Mouse (Mus musculus) neural tube, embryonic 15.5 days (tissue): ENCODE results near the gene Pdcd1lg2. TPM values are rescaled to one million over a fixed set of nuclear protein-coding genes. Genes with fewer than 3 reads are reported as not detected.

Source experiments
- ATAC-seq: fragments of 200-750 bp; cut with Nextera tagmentation; 2 replicates; pipeline ENCODE4 v1.8.0; 2017; ENCODE audit warnings: mild to moderate bottlenecking, moderate TSS enrichment, moderate library complexity; ENCODE audit not compliant: low FRiP score
- H3K27ac ChIP-seq: fragments of 300-500 bp; sonication (generic); replicated peaks from 2 replicates; pipeline ENCODE4 v1.5.1; 2015; ENCODE audit warnings: mild to moderate bottlenecking, inconsistent platforms
- H3K27me3 ChIP-seq: fragments of 300-500 bp; sonication (generic); replicated peaks from 2 replicates; pipeline ENCODE4 v1.6.1; 2015; ENCODE audit warnings: inconsistent platforms
- H3K36me3 ChIP-seq: fragments of 300-500 bp; sonication (generic); 2 replicates; pipeline ENCODE4 v1.6.1; 2015; ENCODE audit warnings: inconsistent platforms
- H3K4me1 ChIP-seq: fragments of 300-500 bp; sonication (generic); 2 replicates; pipeline ENCODE4 v1.6.1; 2015; ENCODE audit warnings: inconsistent platforms
- H3K4me2 ChIP-seq: fragments of 300-500 bp; sonication (generic); 2 replicates; pipeline ENCODE4 v1.6.1; 2015; ENCODE audit warnings: inconsistent platforms, mild to moderate bottlenecking, moderate library complexity
- H3K4me3 ChIP-seq: fragments of 300-500 bp; sonication (generic); replicated peaks from 2 replicates; pipeline ENCODE4 v1.5.1; 2015; ENCODE audit warnings: mild to moderate bottlenecking, inconsistent platforms
- H3K9ac ChIP-seq: fragments of 300-500 bp; sonication (generic); replicated peaks from 2 replicates; pipeline ENCODE4 v1.6.1; 2015; ENCODE audit warnings: mild to moderate bottlenecking, inconsistent platforms
- H3K9me3 ChIP-seq: fragments of 300-500 bp; sonication (generic); replicated peaks from 2 replicates; pipeline ENCODE4 v1.6.1; 2016; ENCODE audit warnings: inconsistent platforms
- WGBS: fragments of 180-500 bp; shearing (Covaris S2); methylation state at CpG from one replicate; pipeline ENCODE4 v1.1.7; 2015; ENCODE audit warnings: mixed read lengths; 5-methylcytosine and 5-hydroxymethylcytosine counted together
- polyA plus RNA-seq: library from polyadenylated mRNA; unstranded; fragments of >200 nt; fragmentation: Nextera tagmentation; extraction: Ambion mirVana; gene quantifications from 2 replicates; pipeline ENCODE4 v1.2.1, GENCODE M21; 2015

Gene Pdcd1lg2
- polyA plus RNA-seq, 1 experiment from 2014 or later, result 0.09 TPM

GRCm38 (mm10) chr19:29422013-29422645 is 11.4 kb downstream of the Pdcd1lg2 start:
- no peaks in the 10 kb centered on the region for H3K9me3 ChIP-seq
- WGBS, result 83% methylated on average over 16 of the region's 16 CpGs
- no peaks in the 10 kb centered on the region for H3K4me1 ChIP-seq

GRCm38 (mm10) chr19:29422796-29423195 is 12.1 kb downstream of the Pdcd1lg2 start:
- Histone ChIP-seq H3K27ac (no peak overlapping the region), H3K9ac (no peak overlapping the region), H3K4me3 (no peak overlapping the region), H3K4me2 (no peak overlapping the region), H3K27me3 (no peaks in the 10 kb centered on the region), H3K9me3 (no peaks in the 10 kb centered on the region), H3K36me3 (no peaks in the 10 kb centered on the region), H3K4me1 (no peaks in the 10 kb centered on the region)
- ATAC-seq, result no peak
- WGBS, result 78% methylated on average over 7 of the region's 7 CpGs

More at GRCm38 (mm10) chr19:29422013-29422645, 11.4 kb downstream of the Pdcd1lg2 start:
- Histone ChIP-seq H3K36me3 (no peaks in the 10 kb centered on the region), H3K27ac (no peak overlapping the region), H3K27me3 (no peaks in the 10 kb centered on the region), H3K4me3 (no peak overlapping the region), H3K9ac (no peak overlapping the region), H3K4me2 (no peak overlapping the region)
- no peak for ATAC-seq

GRCm38 (mm10) chr19:29430516-29430915 is 19.8 kb downstream of the Pdcd1lg2 start:
- Histone ChIP-seq H3K27ac (no peak overlapping the region), H3K27me3 (no peaks in the 10 kb centered on the region), H3K9ac (no peak overlapping the region), H3K36me3 (no peaks in the 10 kb centered on the region), H3K9me3 (no peaks in the 10 kb centered on the region), H3K4me1 (no peaks in the 10 kb centered on the region), H3K4me3 (no peak overlapping the region), H3K4me2 (no peak overlapping the region)
- 85% methylated on average over 3 of the region's 3 CpGs for WGBS
- ATAC-seq, result no peak

GRCm38 (mm10) chr19:29430953-29431352 is 20.2 kb downstream of the Pdcd1lg2 start:
- Histone ChIP-seq H3K9ac (no peak overlapping the region), H3K36me3 (no peaks in the 10 kb centered on the region), H3K27ac (no peak overlapping the region), H3K4me2 (no peak overlapping the region), H3K9me3 (no peaks in the 10 kb centered on the region), H3K4me1 (no peaks in the 10 kb centered on the region), H3K4me3 (no peak overlapping the region), H3K27me3 (no peaks in the 10 kb centered on the region)
- ATAC-seq, result no peak
- 83% methylated on average over 3 of the region's 3 CpGs for WGBS

GRCm38 (mm10) chr19:29436793-29437479 is 26.2 kb downstream of the Pdcd1lg2 start:
- Histone ChIP-seq H3K36me3 (no peaks in the 10 kb centered on the region), H3K4me1 (no peaks in the 10 kb centered on the region), H3K4me3 (no peak overlapping the region), H3K9ac (no peak overlapping the region), H3K27ac (no peak overlapping the region), H3K27me3 (no peaks in the 10 kb centered on the region), H3K9me3 (no peaks in the 10 kb centered on the region), H3K4me2 (no peak overlapping the region)
- ATAC-seq, result no peak
- 82% methylated on average over 18 of the region's 18 CpGs for WGBS

- no peak for ATAC-seq
- Histone ChIP-seq H3K4me3 (no peak overlapping the region), H3K4me1 (no peaks in the 10 kb centered on the region), H3K9me3 (no peaks in the 10 kb centered on the region), H3K9ac (no peak overlapping the region), H3K27me3 (no peaks in the 10 kb centered on the region), H3K27ac (no peak overlapping the region), H3K4me2 (no peak overlapping the region), H3K36me3 (no peaks in the 10 kb centered on the region)
- WGBS, result 94% methylated on average over 1 of the region's 1 CpGs
These were observed 27.1 kb downstream of the Pdcd1lg2 start for GRCm38 (mm10) chr19:29437849-29438248.

GRCm38 (mm10) chr19:29439242-29439641 is 28.5 kb downstream of the Pdcd1lg2 start:
- no peaks in the 10 kb centered on the region for H3K9me3 ChIP-seq
- H3K4me3 ChIP-seq, result no peak overlapping the region
- H3K9ac ChIP-seq, result no peak overlapping the region
- 84% methylated on average over 3 of the region's 3 CpGs for WGBS
- no peaks in the 10 kb centered on the region for H3K36me3 ChIP-seq
- H3K27ac ChIP-seq, result no peak overlapping the region
- H3K4me2 ChIP-seq, result no peak overlapping the region
- H3K27me3 ChIP-seq, result no peaks in the 10 kb centered on the region
- H3K4me1 ChIP-seq, result no peaks in the 10 kb centered on the region
- no peak for ATAC-seq

- Histone ChIP-seq H3K9ac (no peak overlapping the region), H3K36me3 (no peaks in the 10 kb centered on the region), H3K4me3 (no peak overlapping the region), H3K9me3 (no peaks in the 10 kb centered on the region; the same call in 1 of the 2 replicates), H3K4me1 (no peaks in the 10 kb centered on the region), H3K27ac (no peak overlapping the region), H3K27me3 (no peaks in the 10 kb centered on the region), H3K4me2 (no peak overlapping the region)
- no peak for ATAC-seq
- WGBS, result 91% methylated on average over 2 of the region's 2 CpGs
These were observed 31.8 kb downstream of the Pdcd1lg2 start for GRCm38 (mm10) chr19:29442492-29442891.

- Histone ChIP-seq H3K4me1 (no peaks in the 10 kb centered on the region), H3K4me3 (no peak overlapping the region), H3K4me2 (no peak overlapping the region), H3K27ac (no peak overlapping the region), H3K9me3 (no peaks in the 10 kb centered on the region; the same call in 1 of the 2 replicates), H3K36me3 (no peaks in the 10 kb centered on the region), H3K9ac (no peak overlapping the region), H3K27me3 (no peaks in the 10 kb centered on the region)
- WGBS, result 87% methylated on average over 3 of the region's 3 CpGs
- ATAC-seq, result no peak
These were observed 33.6 kb downstream of the Pdcd1lg2 start for GRCm38 (mm10) chr19:29444364-29444763.

- Histone ChIP-seq H3K27ac (no peak overlapping the region), H3K4me3 (no peak overlapping the region), H3K9ac (no peak overlapping the region), H3K9me3 (no peaks in the 10 kb centered on the region; the same call in 1 of the 2 replicates), H3K4me2 (no peak overlapping the region), H3K27me3 (no peaks in the 10 kb centered on the region), H3K36me3 (no peaks in the 10 kb centered on the region), H3K4me1 (no peaks in the 10 kb centered on the region)
- no peak for ATAC-seq
- 85% methylated on average over 1 of the region's 1 CpGs for WGBS
These were observed 37.7 kb downstream of the Pdcd1lg2 start for GRCm38 (mm10) chr19:29448373-29448772.

- ATAC-seq, result no peak
- H3K36me3 ChIP-seq, result no peaks in the 10 kb centered on the region
- no peak overlapping the region for H3K4me3 ChIP-seq
- H3K4me1 ChIP-seq, result no peaks in the 10 kb centered on the region
- 92% methylated on average over 8 of the region's 8 CpGs for WGBS
- no peaks in the 10 kb centered on the region; the same call in 1 of the 2 replicates for H3K9me3 ChIP-seq
- no peak overlapping the region for H3K4me2 ChIP-seq
- H3K27ac ChIP-seq, result no peak overlapping the region
- no peak overlapping the region for H3K9ac ChIP-seq
- no peaks in the 10 kb centered on the region for H3K27me3 ChIP-seq
These were observed 39.7 kb downstream of the Pdcd1lg2 start for GRCm38 (mm10) chr19:29450376-29450775.

GRCm38 (mm10) chr19:29454141-29454601 is 43.5 kb downstream of the Pdcd1lg2 start:
- Histone ChIP-seq H3K27ac (no peak overlapping the region), H3K27me3 (no peaks in the 10 kb centered on the region), H3K4me2 (no peak overlapping the region), H3K9ac (no peak overlapping the region), H3K4me1 (no peaks in the 10 kb centered on the region), H3K4me3 (no peak overlapping the region), H3K36me3 (no peaks in the 10 kb centered on the region), H3K9me3 (no peaks in the 10 kb centered on the region)
- 89% methylated on average over 10 of the region's 10 CpGs for WGBS
- ATAC-seq, result no peak
